Mouse (Mus musculus) frontal cortex, adult (tissue): ENCODE measurements at regions not wholly inside any gene's neighbourhood (a gene's known extent, or its start where the extent isn't known, plus 50 kb on each side); places are given as distances from the start of the nearest gene placed in this dataset.

Experiments used
- ATAC-seq: cut with Nextera tagmentation; 2 replicates; pipeline ENCODE4 v1.9.2; 2017; ENCODE audit warnings: mild to moderate bottlenecking, moderate library complexity, mixed read lengths; ENCODE audit not compliant: low TSS enrichment

- ATAC-seq = no peak
These were observed 65.1 kb upstream of the Tab2 start for GRCm38 (mm10) chr10:8020916-8021705.

GRCm38 (mm10) chr10:8020113-8020512, 64.1 kb upstream of the Tab2 start:
- ATAC-seq = no peak

- no peak for ATAC-seq
These were observed 62.4 kb upstream of the Tab2 start for GRCm38 (mm10) chr10:8018229-8019026.

GRCm38 (mm10) chr10:8016741-8017140, 60.7 kb upstream of the Tab2 start:
- no peak for ATAC-seq

- no peak for ATAC-seq
These were observed 55.7 kb upstream of the Tab2 start for GRCm38 (mm10) chr10:8011744-8012143.

- ATAC-seq = no peak
These were observed 55.1 kb upstream of the Tab2 start for GRCm38 (mm10) chr10:8011138-8011537.

GRCm38 (mm10) chr10:8009855-8010254, 53.8 kb upstream of the Tab2 start:
- ATAC-seq = no peak

GRCm38 (mm10) chr10:8007990-8008368, 51.9 kb upstream of the Tab2 start:
- ATAC-seq = no peak

GRCm38 (mm10) chr10:8007286-8007989, 51.4 kb upstream of the Tab2 start:
- no peak for ATAC-seq
